Mouse (Mus musculus): ENCODE data around the gene Vhl. TPM values are rescaled to one million over a fixed set of nuclear protein-coding genes. Genes with fewer than 3 reads are reported as not detected.
A peak's percentile ranks its signal among the peaks of the same experiment; 100 is the strongest.

Vhl gene
- polyA plus RNA-seq, 1 experiment from 2014 or later, result 48.0 TPM

GRCm38 (mm10) chr6:113603993-113604392 lies 19.8 kb upstream of the Vhl start:
- Histone ChIP-seq H3K9ac (peak overlapping the region; percentile 95), H3K4me3 (peak overlapping the region; percentile 92), H3K27me3 (no peaks in the 10 kb centered on the region), H3K27ac (peak overlapping the region; percentile 57; the same call in 1 of the 2 replicates), H3K9me3 (no peaks in the 10 kb centered on the region), H3K4me1 (peaks cover 14% of the 10 kb centered on the region), H3K36me3 (peaks cover 3% of the 10 kb centered on the region; the same call in 1 of the 2 replicates), H3K4me2 (peak overlapping the region; percentile 67)
- 49% methylated on average over 12 of the region's 12 CpGs for WGBS
- no peak for ATAC-seq (ENCODE audit: insufficient number of reproducible peaks, insufficient read depth, low FRiP score, low TSS enrichment, low read depth)

- ATAC-seq (ENCODE audit: insufficient number of reproducible peaks, insufficient read depth, low FRiP score, low TSS enrichment, low read depth), result peak; percentile 90
- Histone ChIP-seq H3K27me3 (no peaks in the 10 kb centered on the region), H3K27ac (peak within 1 kb of the TSS; percentile 78), H3K4me3 (peak within 1 kb of the TSS; percentile 92), H3K36me3 (peaks cover 3% of the 10 kb centered on the region; the same call in 1 of the 2 replicates), H3K9ac (peak within 1 kb of the TSS; percentile 95), H3K4me2 (peak within 1 kb of the TSS; percentile 67), H3K4me1 (peaks cover 14% of the 10 kb centered on the region), H3K9me3 (no peaks in the 10 kb centered on the region)
- WGBS, result under 1% methylated on average over 64 of the region's 65 CpGs
Measured at GRCm38 (mm10) chr6:113604432-113605223, 19.1 kb upstream of the Vhl start, which contains the start of gene Brk1. Brk1 (plus strand) TSS chr6:113604772.

- H3K27me3 ChIP-seq, result no peaks in the 10 kb centered on the region
- peak overlapping the region; percentile 78 for H3K27ac ChIP-seq
- no peaks in the 10 kb centered on the region for H3K9me3 ChIP-seq
- WGBS, result 5% methylated on average over 10 of the region's 10 CpGs
- 0 out of 2 replicates have a peak, but pooled peaks have one; percentile 8 for ATAC-seq (ENCODE audit: insufficient number of reproducible peaks, insufficient read depth, low FRiP score, low TSS enrichment, low read depth)
- H3K4me1 ChIP-seq, result peaks cover 14% of the 10 kb centered on the region
- H3K4me2 ChIP-seq, result peak overlapping the region; percentile 67
- H3K36me3 ChIP-seq, result peaks cover 3% of the 10 kb centered on the region
- H3K9ac ChIP-seq, result peak overlapping the region; percentile 95
- H3K4me3 ChIP-seq, result peak overlapping the region; percentile 92
Measured at GRCm38 (mm10) chr6:113605224-113605545, 18.6 kb upstream of the Vhl start.

GRCm38 (mm10) chr6:113608871-113609270 lies 14.9 kb upstream of the Vhl start:
- H3K27me3 ChIP-seq, result no peaks in the 10 kb centered on the region
- no peak overlapping the region for H3K4me2 ChIP-seq
- WGBS, result 66% methylated on average over 6 of the region's 6 CpGs
- H3K27ac ChIP-seq, result no peak overlapping the region
- H3K9ac ChIP-seq, result no peak overlapping the region
- ATAC-seq (ENCODE audit: insufficient number of reproducible peaks, insufficient read depth, low FRiP score, low TSS enrichment, low read depth), result no peak
- H3K9me3 ChIP-seq, result no peaks in the 10 kb centered on the region
- no peak overlapping the region for H3K4me3 ChIP-seq
- peaks cover 35% of the 10 kb centered on the region for H3K36me3 ChIP-seq
- peaks cover 14% of the 10 kb centered on the region for H3K4me1 ChIP-seq

- 85% methylated on average over 7 of the region's 7 CpGs for WGBS
- Histone ChIP-seq H3K4me3 (no peak overlapping the region), H3K27ac (no peak overlapping the region), H3K4me1 (peaks cover 14% of the 10 kb centered on the region), H3K27me3 (no peaks in the 10 kb centered on the region), H3K9me3 (no peaks in the 10 kb centered on the region), H3K36me3 (peaks cover 39% of the 10 kb centered on the region), H3K4me2 (no peak overlapping the region), H3K9ac (no peak overlapping the region)
- no peak for ATAC-seq (ENCODE audit: insufficient number of reproducible peaks, insufficient read depth, low FRiP score, low TSS enrichment, low read depth)
Measured at GRCm38 (mm10) chr6:113609293-113609692, 14.5 kb upstream of the Vhl start.

- no peaks in the 10 kb centered on the region for H3K4me1 ChIP-seq
- no peak overlapping the region for H3K9ac ChIP-seq
- H3K27me3 ChIP-seq, result no peaks in the 10 kb centered on the region
- no peak overlapping the region for H3K4me2 ChIP-seq
- H3K4me3 ChIP-seq, result no peak overlapping the region
- H3K36me3 ChIP-seq, result peaks cover 68% of the 10 kb centered on the region
- 85% methylated on average over 8 of the region's 8 CpGs for WGBS
- H3K27ac ChIP-seq, result no peak overlapping the region
- H3K9me3 ChIP-seq, result no peaks in the 10 kb centered on the region
- ATAC-seq (ENCODE audit: insufficient number of reproducible peaks, insufficient read depth, low FRiP score, low TSS enrichment, low read depth), result no peak
Measured at GRCm38 (mm10) chr6:113612258-113612969, 11.3 kb upstream of the Vhl start.

- ATAC-seq (ENCODE audit: insufficient number of reproducible peaks, insufficient read depth, low FRiP score, low TSS enrichment, low read depth), result no peak
- Histone ChIP-seq H3K9me3 (no peaks in the 10 kb centered on the region), H3K4me3 (no peak overlapping the region), H3K27ac (no peak overlapping the region), H3K27me3 (no peaks in the 10 kb centered on the region), H3K4me1 (no peaks in the 10 kb centered on the region), H3K9ac (no peak overlapping the region), H3K4me2 (no peak overlapping the region), H3K36me3 (peaks cover 78% of the 10 kb centered on the region)
- WGBS, result 98% methylated on average over 7 of the region's 7 CpGs
Measured at GRCm38 (mm10) chr6:113614152-113614551, 9.6 kb upstream of the Vhl start.

GRCm38 (mm10) chr6:113614997-113615396 lies 8.8 kb upstream of the Vhl start:
- Histone ChIP-seq H3K4me3 (no peak overlapping the region), H3K27ac (no peak overlapping the region), H3K9ac (no peak overlapping the region), H3K36me3 (peaks cover 78% of the 10 kb centered on the region), H3K9me3 (no peaks in the 10 kb centered on the region), H3K27me3 (no peaks in the 10 kb centered on the region), H3K4me2 (no peak overlapping the region), H3K4me1 (no peaks in the 10 kb centered on the region)
- WGBS, result 95% methylated on average over 8 of the region's 8 CpGs
- no peak for ATAC-seq (ENCODE audit: insufficient number of reproducible peaks, insufficient read depth, low FRiP score, low TSS enrichment, low read depth)

- Histone ChIP-seq H3K27me3 (no peaks in the 10 kb centered on the region), H3K27ac (no peak overlapping the region), H3K36me3 (peaks cover 75% of the 10 kb centered on the region), H3K4me3 (no peak overlapping the region), H3K4me2 (no peak overlapping the region), H3K9ac (no peak overlapping the region), H3K4me1 (no peaks in the 10 kb centered on the region), H3K9me3 (no peaks in the 10 kb centered on the region)
- WGBS, result 95% methylated on average over 4 of the region's 4 CpGs
- ATAC-seq (ENCODE audit: insufficient number of reproducible peaks, insufficient read depth, low FRiP score, low TSS enrichment, low read depth), result no peak
Measured at GRCm38 (mm10) chr6:113615489-113615888, 8.3 kb upstream of the Vhl start.

- peaks cover 12% of the 10 kb centered on the region for H3K36me3 ChIP-seq
- peaks cover 16% of the 10 kb centered on the region for H3K4me1 ChIP-seq
- peak overlapping the region; percentile 78; the same call in 1 of the 2 replicates for H3K9ac ChIP-seq
- no peaks in the 10 kb centered on the region for H3K27me3 ChIP-seq
- H3K27ac ChIP-seq, result 0 out of 2 replicates have a peak overlapping the region, but pooled peaks have one; percentile 87
- no peak for ATAC-seq (ENCODE audit: insufficient number of reproducible peaks, insufficient read depth, low FRiP score, low TSS enrichment, low read depth)
- H3K4me2 ChIP-seq, result peak overlapping the region; percentile 70
- WGBS, result 64% methylated on average over 5 of the region's 5 CpGs
- H3K9me3 ChIP-seq, result no peaks in the 10 kb centered on the region
- peak overlapping the region; percentile 62 for H3K4me3 ChIP-seq
Measured at GRCm38 (mm10) chr6:113623386-113623785, 373 bp upstream of the Vhl start.

GRCm38 (mm10) chr6:113624989-113625770 lies 1.4 kb downstream of the Vhl start:
- H3K9ac ChIP-seq, result peak overlapping the region; percentile 78
- peak overlapping the region; percentile 70 for H3K4me2 ChIP-seq
- H3K4me3 ChIP-seq, result peak overlapping the region; percentile 62
- 42% methylated on average over 5 of the region's 5 CpGs for WGBS
- no peaks in the 10 kb centered on the region for H3K27me3 ChIP-seq
- peaks cover 16% of the 10 kb centered on the region for H3K4me1 ChIP-seq
- H3K36me3 ChIP-seq, result peaks cover 26% of the 10 kb centered on the region
- H3K27ac ChIP-seq, result peak overlapping the region; percentile 87; the same call in 1 of the 2 replicates
- no peak for ATAC-seq (ENCODE audit: insufficient number of reproducible peaks, insufficient read depth, low FRiP score, low TSS enrichment, low read depth)
- no peaks in the 10 kb centered on the region for H3K9me3 ChIP-seq

Data from embryonic facial prominence, embryonic 13.5 days (tissue).